Mouse (Mus musculus): ENCODE measurements at regions not wholly inside any gene's neighbourhood (a gene's known extent, or its start where the extent isn't known, plus 50 kb on each side); places are given as distances from the start of the nearest gene placed in this dataset.

GRCm38 (mm10) chr12:14415543-14416181, 263.8 kb upstream of the Fam84a start:
- 61% methylated on average over 3 of the region's 3 CpGs for WGBS
- no peaks in the 10 kb centered on the region for H3K27me3 ChIP-seq (ENCODE audit: control insufficient read depth, insufficient read depth, low read length)
- TF ChIP-seq POLR2A (IDR thresholded peaks at IDR 0.05; ENCODE audit: low read depth, low read length) (no peak), CTCF (IDR thresholded peaks at IDR 0.05; ENCODE audit: extremely low read depth, insufficient read length, insufficient replicate concordance, low read depth, low read length) (no peak)
- no peak overlapping the region for H3K4me3 ChIP-seq (ENCODE audit: low read depth, low read length)
- no peaks in the 10 kb centered on the region for H3K36me3 ChIP-seq (ENCODE audit: control insufficient read depth, insufficient read depth, low read length)
- H3K4me1 ChIP-seq (ENCODE audit: control insufficient read depth, insufficient read depth, insufficient read length, low read length) = no peaks in the 10 kb centered on the region
- H3K27ac ChIP-seq (ENCODE audit: insufficient read depth, low read depth, low read length) = no peak overlapping the region

GRCm38 (mm10) chr12:14411102-14411501, 259.2 kb upstream of the Fam84a start:
- no peak overlapping the region for H3K27ac ChIP-seq (ENCODE audit: insufficient read depth, low read depth, low read length)
- no peaks in the 10 kb centered on the region for H3K4me1 ChIP-seq (ENCODE audit: control insufficient read depth, insufficient read depth, insufficient read length, low read length)
- TF ChIP-seq POLR2A (IDR thresholded peaks at IDR 0.05; ENCODE audit: low read depth, low read length) (no peak), CTCF (IDR thresholded peaks at IDR 0.05; ENCODE audit: extremely low read depth, insufficient read length, insufficient replicate concordance, low read depth, low read length) (no peak)
- no peak overlapping the region for H3K4me3 ChIP-seq (ENCODE audit: low read depth, low read length)
- no peaks in the 10 kb centered on the region for H3K27me3 ChIP-seq (ENCODE audit: control insufficient read depth, insufficient read depth, low read length)
- H3K36me3 ChIP-seq (ENCODE audit: control insufficient read depth, insufficient read depth, low read length) = no peaks in the 10 kb centered on the region
- WGBS = 89% methylated on average over 1 of the region's 1 CpGs

GRCm38 (mm10) chr12:14405796-14406195, 253.9 kb upstream of the Fam84a start:
- no peaks in the 10 kb centered on the region for H3K4me1 ChIP-seq (ENCODE audit: control insufficient read depth, insufficient read depth, insufficient read length, low read length)
- H3K27me3 ChIP-seq (ENCODE audit: control insufficient read depth, insufficient read depth, low read length) = no peaks in the 10 kb centered on the region
- no peak overlapping the region for H3K4me3 ChIP-seq (ENCODE audit: low read depth, low read length)
- TF ChIP-seq POLR2A (IDR thresholded peaks at IDR 0.05; ENCODE audit: low read depth, low read length) (no peak), CTCF (IDR thresholded peaks at IDR 0.05; ENCODE audit: extremely low read depth, insufficient read length, insufficient replicate concordance, low read depth, low read length) (no peak)
- 82% methylated on average over 1 of the region's 1 CpGs for WGBS
- no peaks in the 10 kb centered on the region for H3K36me3 ChIP-seq (ENCODE audit: control insufficient read depth, insufficient read depth, low read length)
- no peak overlapping the region for H3K27ac ChIP-seq (ENCODE audit: insufficient read depth, low read depth, low read length)

GRCm38 (mm10) chr12:14376211-14376610, 224.4 kb upstream of the Fam84a start:
- H3K4me1 ChIP-seq (ENCODE audit: control insufficient read depth, insufficient read depth, insufficient read length, low read length) = no peaks in the 10 kb centered on the region
- H3K27ac ChIP-seq (ENCODE audit: insufficient read depth, low read depth, low read length) = no peak overlapping the region
- TF ChIP-seq CTCF (IDR thresholded peaks at IDR 0.05; ENCODE audit: extremely low read depth, insufficient read length, insufficient replicate concordance, low read depth, low read length) = no peak
- no peak for TF ChIP-seq POLR2A (IDR thresholded peaks at IDR 0.05; ENCODE audit: low read depth, low read length)
- no peaks in the 10 kb centered on the region for H3K27me3 ChIP-seq (ENCODE audit: control insufficient read depth, insufficient read depth, low read length)
- H3K36me3 ChIP-seq (ENCODE audit: control insufficient read depth, insufficient read depth, low read length) = no peaks in the 10 kb centered on the region
- H3K4me3 ChIP-seq (ENCODE audit: low read depth, low read length) = no peak overlapping the region
- WGBS = 84% methylated on average over 6 of the region's 6 CpGs

DNA sequence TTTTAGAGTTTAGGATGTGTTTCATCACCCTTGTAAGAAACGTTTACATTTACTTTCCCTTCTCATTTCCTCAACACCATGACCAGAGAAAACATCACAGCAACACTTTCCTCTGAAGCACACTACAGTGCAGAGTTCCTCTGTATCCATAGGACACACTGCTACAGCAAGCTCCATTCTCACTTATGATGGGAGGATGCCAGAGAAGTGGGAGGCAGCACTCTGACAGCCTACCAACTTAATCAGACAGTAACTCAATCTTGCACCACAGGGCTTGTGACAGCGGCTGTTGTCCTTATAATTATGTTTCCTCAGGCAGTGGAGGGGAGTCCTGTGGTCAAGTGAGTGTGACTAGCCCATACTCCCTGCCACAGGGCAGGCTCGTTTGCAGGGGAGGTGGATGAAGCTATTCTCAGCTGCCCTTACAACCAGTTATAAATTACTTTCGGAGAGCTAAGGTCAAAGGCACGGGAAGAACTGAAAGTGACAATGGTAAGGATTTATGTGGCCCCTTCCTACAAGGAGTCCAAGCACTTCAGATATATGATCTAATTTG, 186.5 kb upstream of the Fam84a start:
- Histone ChIP-seq H3K36me3 (ENCODE audit: control insufficient read depth, insufficient read depth, low read length) (no peaks in the 10 kb centered on the region), H3K27me3 (ENCODE audit: control insufficient read depth, insufficient read depth, low read length) (no peaks in the 10 kb centered on the region), H3K4me3 (ENCODE audit: low read depth, low read length) (no peak overlapping the region), H3K27ac (ENCODE audit: insufficient read depth, low read depth, low read length) (no peak overlapping the region), H3K4me1 (ENCODE audit: control insufficient read depth, insufficient read depth, insufficient read length, low read length) (no peaks in the 10 kb centered on the region)
- 38% methylated on average over 5 of the region's 5 CpGs for WGBS
- no peak for TF ChIP-seq POLR2A (IDR thresholded peaks at IDR 0.05; ENCODE audit: low read depth, low read length)
- TF ChIP-seq CTCF (IDR thresholded peaks at IDR 0.05; ENCODE audit: extremely low read depth, insufficient read length, insufficient replicate concordance, low read depth, low read length) = no peak

- Histone ChIP-seq H3K4me3 (ENCODE audit: low read depth, low read length) (no peak overlapping the region), H3K27me3 (ENCODE audit: control insufficient read depth, insufficient read depth, low read length) (no peaks in the 10 kb centered on the region), H3K36me3 (ENCODE audit: control insufficient read depth, insufficient read depth, low read length) (no peaks in the 10 kb centered on the region), H3K27ac (ENCODE audit: insufficient read depth, low read depth, low read length) (no peak overlapping the region), H3K4me1 (ENCODE audit: control insufficient read depth, insufficient read depth, insufficient read length, low read length) (no peaks in the 10 kb centered on the region)
- 71% methylated on average over 3 of the region's 3 CpGs for WGBS
- TF ChIP-seq CTCF (IDR thresholded peaks at IDR 0.05; ENCODE audit: extremely low read depth, insufficient read length, insufficient replicate concordance, low read depth, low read length) (no peak), POLR2A (IDR thresholded peaks at IDR 0.05; ENCODE audit: low read depth, low read length) (no peak)
These were observed 186.0 kb upstream of the Fam84a start for GRCm38 (mm10) chr12:14337813-14338212.

DNA sequence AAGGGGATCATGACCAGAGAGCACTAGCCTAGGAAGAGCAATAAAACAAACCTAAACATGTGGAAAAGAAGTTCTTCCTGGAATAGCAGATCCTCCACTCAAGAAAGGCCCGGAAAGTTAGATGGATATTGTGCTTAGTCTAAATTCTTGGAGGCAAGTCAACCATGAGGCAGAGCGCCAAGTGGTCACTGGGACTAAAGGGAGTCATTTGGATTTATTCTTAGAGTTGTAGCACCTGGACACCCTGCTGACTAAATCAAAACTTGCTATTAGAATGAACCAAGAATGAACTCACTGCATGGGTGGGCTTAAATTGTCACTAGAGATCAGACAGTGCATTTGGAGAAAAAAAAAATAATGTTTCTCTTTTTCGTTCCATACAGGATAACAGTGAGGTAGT, 166.8 kb upstream of the Fam84a start:
- no peaks in the 10 kb centered on the region for H3K36me3 ChIP-seq (ENCODE audit: control insufficient read depth, insufficient read depth, low read length)
- no peaks in the 10 kb centered on the region for H3K27me3 ChIP-seq (ENCODE audit: control insufficient read depth, insufficient read depth, low read length)
- WGBS = 71% methylated on average over 3 of the region's 3 CpGs
- TF ChIP-seq CTCF (IDR thresholded peaks at IDR 0.05; ENCODE audit: extremely low read depth, insufficient read length, insufficient replicate concordance, low read depth, low read length) (no peak), POLR2A (IDR thresholded peaks at IDR 0.05; ENCODE audit: low read depth, low read length) (no peak)
- H3K4me1 ChIP-seq (ENCODE audit: control insufficient read depth, insufficient read depth, insufficient read length, low read length) = no peaks in the 10 kb centered on the region
- H3K4me3 ChIP-seq (ENCODE audit: low read depth, low read length) = no peak overlapping the region
- no peak overlapping the region for H3K27ac ChIP-seq (ENCODE audit: insufficient read depth, low read depth, low read length)
